In genomic region chr11:102646226-102646625, GRCm38 (mm10) we compare ENCODE assay signal across 31 mouse cellular contexts. TPM values are rescaled to one million over a fixed set of nuclear protein-coding genes. Genes with fewer than 3 reads are reported as not detected.
DNase-seq lines count a peak whose midpoint lies in the region; ATAC-seq and TF ChIP-seq lines count a peak whose summit lies in the region.
"Had no signal": no experiment of that assay in that cellular context is flagged by ENCODE, and none has a peak within 500 bp of the region (broad histone marks: within the 10 kb centered on the region; RNA-seq: fewer than 3 reads in every experiment).

No protein-coding gene starts in this region.

- H3K79me2 ChIP-seq in heart, adult 2 months (replicated peaks; ENCODE audit: control insufficient read depth, insufficient read depth, low read length): no peaks in the 10 kb centered on the region

- H3K9ac ChIP-seq in heart, embryonic 12.5 days: peak overlapping the region; percentile 21
- no peak overlapping the region for H3K9ac ChIP-seq in heart, adult 2 months (ENCODE audit: low read depth, low read length)
- no peak overlapping the region for H3K9ac ChIP-seq in intestine, embryonic 14.5 days (ENCODE audit: low read length)
- no peak overlapping the region for H3K9ac ChIP-seq in intestine, postnatal 0 days (ENCODE audit: low read depth, low read length)
- no peak overlapping the region for H3K9ac ChIP-seq in stomach, embryonic 16.5 days (ENCODE audit: low read length)
- H3K9ac ChIP-seq: forebrain, embryonic 12.5 days; hindbrain, embryonic 13.5 days; limb, embryonic 12.5 days; liver, embryonic 15.5 days; midbrain, embryonic 15.5 days; neural tube, embryonic 15.5 days had no signal

- no peak overlapping the region for H3K4me3 ChIP-seq in heart, embryonic 12.5 days
- no peak overlapping the region for H3K4me3 ChIP-seq in heart, adult 2 months
- H3K4me3 ChIP-seq in intestine, embryonic 14.5 days (ENCODE audit: low read depth, low read length): no peak overlapping the region
- no peak overlapping the region for H3K4me3 ChIP-seq in intestine, postnatal 0 days (ENCODE audit: low read depth, low read length)
- H3K4me3 ChIP-seq in stomach, embryonic 16.5 days (replicated peaks; ENCODE audit: low read length): no peak overlapping the region
- H3K4me3 ChIP-seq: forebrain, embryonic 12.5 days; hindbrain, embryonic 13.5 days; layer of hippocampus, adult 2 months; left cerebral cortex, adult 2 months; limb, embryonic 12.5 days; liver, embryonic 15.5 days; midbrain, embryonic 15.5 days; neural tube, embryonic 15.5 days had no signal

- WGBS in heart, embryonic 12.5 days: 74% methylated on average over 13 of the region's 13 CpGs
- WGBS in heart, adult 2 months: 63% methylated on average over 13 of the region's 13 CpGs
- 68% methylated on average over 13 of the region's 13 CpGs for WGBS in intestine, embryonic 14.5 days
- 67% methylated on average over 13 of the region's 13 CpGs for WGBS in intestine, postnatal 0 days
- WGBS in stomach, embryonic 16.5 days: 70% methylated on average over 13 of the region's 13 CpGs

- intact Hi-C loops in heart, adult 2 months (cut with DNase I): no loop called here

- no peaks in the 10 kb centered on the region for H3K9me3 ChIP-seq in heart, embryonic 12.5 days (replicated peaks)
- H3K9me3 ChIP-seq in intestine, embryonic 14.5 days (ENCODE audit: control insufficient read depth, low read length): no peaks in the 10 kb centered on the region
- no peaks in the 10 kb centered on the region for H3K9me3 ChIP-seq in intestine, postnatal 0 days (ENCODE audit: control insufficient read depth)
- H3K9me3 ChIP-seq in stomach, embryonic 16.5 days (replicated peaks; ENCODE audit: control insufficient read depth, low read length): no peaks in the 10 kb centered on the region
- H3K9me3 ChIP-seq: forebrain, embryonic 12.5 days; hindbrain, embryonic 13.5 days; limb, embryonic 12.5 days; liver, embryonic 15.5 days; midbrain, embryonic 15.5 days; neural tube, embryonic 15.5 days had no signal

- ATAC-seq in heart, embryonic 12.5 days (ENCODE audit: insufficient number of reproducible peaks, low FRiP score): no peak
- no peak for ATAC-seq in intestine, embryonic 14.5 days (replicated peaks; ENCODE audit: low FRiP score, low TSS enrichment, low read depth)
- no peak for ATAC-seq in intestine, postnatal 0 days
- ATAC-seq in stomach, embryonic 16.5 days (ENCODE audit: insufficient read depth, low FRiP score): no peak
- ATAC-seq: CD4-positive, CD25-positive, alpha-beta regulatory T cell, adult 4 months; midbrain, embryonic 15.5 days had no signal

- TF ChIP-seq EP300 in heart, adult 2 months (IDR thresholded peaks at IDR 0.05; ENCODE audit: insufficient read depth, low read depth, low read length): no peak

- no peak for TF ChIP-seq POLR2A in heart, adult 2 months (IDR thresholded peaks at IDR 0.05; ENCODE audit: insufficient read depth, low read depth, low read length)

- no peaks in the 10 kb centered on the region for H3K27me3 ChIP-seq in heart, embryonic 12.5 days (replicated peaks)
- no peaks in the 10 kb centered on the region for H3K27me3 ChIP-seq in heart, adult 2 months (ENCODE audit: control insufficient read depth, insufficient read depth, low read length)
- no peaks in the 10 kb centered on the region for H3K27me3 ChIP-seq in intestine, embryonic 14.5 days (replicated peaks; ENCODE audit: control insufficient read depth, insufficient read depth, low read length)
- no peaks in the 10 kb centered on the region for H3K27me3 ChIP-seq in intestine, postnatal 0 days (replicated peaks; ENCODE audit: control insufficient read depth, insufficient read depth, low read length)
- no peaks in the 10 kb centered on the region for H3K27me3 ChIP-seq in stomach, embryonic 16.5 days (ENCODE audit: control insufficient read depth, insufficient read depth, low read length)
- H3K27me3 ChIP-seq: forebrain, embryonic 12.5 days; hindbrain, embryonic 13.5 days; limb, embryonic 12.5 days; midbrain, embryonic 15.5 days; neural tube, embryonic 15.5 days had no signal

- H3K4me1 ChIP-seq in heart, embryonic 12.5 days (replicated peaks): peaks cover 51% of the 10 kb centered on the region
- peaks cover 2% of the 10 kb centered on the region for H3K4me1 ChIP-seq in heart, adult 2 months (ENCODE audit: control insufficient read depth, insufficient read depth, low read length)
- peaks cover 7% of the 10 kb centered on the region; the same call in 1 of the 2 replicates for H3K4me1 ChIP-seq in intestine, embryonic 14.5 days (replicated peaks; ENCODE audit: control insufficient read depth, insufficient read depth, low read length)
- H3K4me1 ChIP-seq in intestine, postnatal 0 days (replicated peaks; ENCODE audit: control insufficient read depth, insufficient read depth, low read length): no peaks in the 10 kb centered on the region; the same call in 1 of the 2 replicates
- H3K4me1 ChIP-seq in stomach, embryonic 16.5 days (ENCODE audit: control insufficient read depth, insufficient read depth, low read length): peaks cover 7% of the 10 kb centered on the region
- H3K4me1 ChIP-seq: hindbrain, embryonic 13.5 days; liver, embryonic 15.5 days; midbrain, embryonic 15.5 days; neural tube, embryonic 15.5 days had no signal

- peak overlapping the region; percentile 82 for H3K27ac ChIP-seq in heart, embryonic 12.5 days (ENCODE audit: poor library complexity, severe bottlenecking)
- H3K27ac ChIP-seq in heart, adult 2 months: no peak overlapping the region
- peak overlapping the region; percentile 27; the same call in 1 of the 2 replicates for H3K27ac ChIP-seq in intestine, embryonic 14.5 days (ENCODE audit: low read depth)
- H3K27ac ChIP-seq in intestine, postnatal 0 days (ENCODE audit: low read depth, low read length): no peak overlapping the region
- H3K27ac ChIP-seq in stomach, embryonic 16.5 days (ENCODE audit: low read length): peak overlapping the region; percentile 19; the same call in 1 of the 2 replicates
- H3K27ac ChIP-seq: forebrain, embryonic 12.5 days; hindbrain, embryonic 13.5 days; layer of hippocampus, adult 2 months; left cerebral cortex, adult 2 months; limb, embryonic 12.5 days; liver, embryonic 15.5 days; midbrain, embryonic 15.5 days; neural tube, embryonic 15.5 days had no signal

- no peak for DNase-seq in heart, adult 2 months
- DNase-seq in intestine, embryonic 14.5 days (ENCODE audit: low spot score): no peak
- peak; percentile 62 for DNase-seq in lung, postnatal 10 days
- no peak for DNase-seq in lung, adult 18-20 months
- no peak for DNase-seq in ovary, postnatal 36 days (ENCODE audit: low spot score)
- DNase-seq: adrenal gland, postnatal 14 days; cerebellum, adult 11-12 months; cerebellum, adult 9-11 months; embryo, embryonic 11 days; gastrocnemius, postnatal 10 days; heart, postnatal 4 days; kidney, adult 2 months; kidney, postnatal 36 days; right cerebral cortex, postnatal 25 days; spleen, adult 18-20 months had no signal

- no peak for TF ChIP-seq CTCF in heart, adult 2 months (IDR thresholded peaks at IDR 0.05)
- no peak for TF ChIP-seq CTCF in intestine, postnatal 0 days (IDR thresholded peaks at IDR 0.05; ENCODE audit: low read depth)

- H3K36me3 ChIP-seq in heart, embryonic 12.5 days: no peaks in the 10 kb centered on the region
- H3K36me3 ChIP-seq in heart, adult 2 months (ENCODE audit: control insufficient read depth, insufficient read depth, low read length): no peaks in the 10 kb centered on the region
- H3K36me3 ChIP-seq in intestine, embryonic 14.5 days (ENCODE audit: control insufficient read depth, insufficient read depth, low read length): no peaks in the 10 kb centered on the region
- H3K36me3 ChIP-seq in intestine, postnatal 0 days (ENCODE audit: control insufficient read depth, insufficient read depth): no peaks in the 10 kb centered on the region
- H3K36me3 ChIP-seq in stomach, embryonic 16.5 days (ENCODE audit: control insufficient read depth, insufficient read depth, low read length): no peaks in the 10 kb centered on the region
- H3K36me3 ChIP-seq: forebrain, embryonic 12.5 days; hindbrain, embryonic 13.5 days; limb, embryonic 12.5 days; liver, embryonic 15.5 days; midbrain, embryonic 15.5 days; neural tube, embryonic 15.5 days had no signal

- H3K4me2 ChIP-seq in heart, embryonic 12.5 days: peak overlapping the region; percentile 8
- no peak overlapping the region for H3K4me2 ChIP-seq in intestine, embryonic 14.5 days (ENCODE audit: low read length)
- no peak overlapping the region for H3K4me2 ChIP-seq in intestine, postnatal 0 days (replicated peaks; ENCODE audit: low read depth)
- H3K4me2 ChIP-seq in stomach, embryonic 16.5 days (ENCODE audit: low read depth, low read length): no peak overlapping the region
- H3K4me2 ChIP-seq: forebrain, embryonic 12.5 days; hindbrain, embryonic 13.5 days; limb, embryonic 12.5 days; liver, embryonic 15.5 days; midbrain, embryonic 15.5 days; neural tube, embryonic 15.5 days had no signal

RNA-seq across cellular contexts. Expression of gene Meioc, which starts 17.3 kb away (rescaled TPM):
- 1.6 and 2.0 TPM in 2 replicates for polyA plus RNA-seq in heart, embryonic 12.5 days (2016; fragmentation: Nextera tagmentation; extraction: Ambion mirVana)
- total RNA-seq in heart, adult 2 months (2021): not detected
- polyA plus RNA-seq in heart, adult 2 months (2012; rRNA removed): 0.09 TPM in 1 of 2 replicates, not detected in the other
- polyA plus RNA-seq in intestine, embryonic 14.5 days (2014; fragmentation: Nextera tagmentation; extraction: Ambion mirVana): 0.31 and 1.3 TPM in 2 replicates
- polyA plus RNA-seq in intestine, postnatal 0 days (2015; fragmentation: Nextera tagmentation; extraction: Ambion mirVana): 0.09 and 0.14 TPM in 2 replicates
- polyA plus RNA-seq in stomach, embryonic 16.5 days (2015; fragmentation: Nextera tagmentation; extraction: Ambion mirVana): 0.40 and 0.79 TPM in 2 replicates
- total RNA-seq: adrenal gland, postnatal 14 days; gastrocnemius, postnatal 10 days; layer of hippocampus, adult 2 months; layer of hippocampus, postnatal 14 days; left cerebral cortex, adult 2 months; left cerebral cortex, postnatal 25 days; liver, adult 2 months had no signal
- polyA plus RNA-seq: gonadal fat pad, adult 2 months; kidney, adult 2 months; liver, adult 2 months; midbrain, embryonic 15.5 days had no signal

RNA-seq across cellular contexts. Expression of gene Fzd2, which starts 42.0 kb away (rescaled TPM):
- polyA plus RNA-seq in heart, embryonic 12.5 days (2016; fragmentation: Nextera tagmentation; extraction: Ambion mirVana): 32.0 and 33.8 TPM in 2 replicates
- 1 to 10 TPM; 2.6 to 2.8 TPM for total RNA-seq in heart, adult 2 months (2021)
- 7.2 and 10.0 TPM in 2 replicates for polyA plus RNA-seq in heart, adult 2 months (2012; rRNA removed)
- 20.4 and 21.9 TPM in 2 replicates for polyA plus RNA-seq in intestine, embryonic 14.5 days (2014; fragmentation: Nextera tagmentation; extraction: Ambion mirVana)
- 6.0 and 6.2 TPM in 2 replicates for polyA plus RNA-seq in intestine, postnatal 0 days (2015; fragmentation: Nextera tagmentation; extraction: Ambion mirVana)
- polyA plus RNA-seq in stomach, embryonic 16.5 days (2015; fragmentation: Nextera tagmentation; extraction: Ambion mirVana): 12.2 and 15.4 TPM in 2 replicates
- polyA plus RNA-seq: CD4-positive, CD25-positive, alpha-beta regulatory T cell, adult 4 months had no signal

RNA-seq across cellular contexts. Expression of gene Ccdc43, which starts 51.4 kb away (rescaled TPM):
- polyA plus RNA-seq in heart, embryonic 12.5 days (2016; fragmentation: Nextera tagmentation; extraction: Ambion mirVana): 46.4 and 46.5 TPM in 2 replicates
- 10 to 100 TPM; 21.0 to 22.8 TPM for total RNA-seq in heart, adult 2 months (2021)
- 6.8 and 12.2 TPM in 2 replicates for polyA plus RNA-seq in heart, adult 2 months (2012; rRNA removed)
- 43.5 and 43.6 TPM in 2 replicates for polyA plus RNA-seq in intestine, embryonic 14.5 days (2014; fragmentation: Nextera tagmentation; extraction: Ambion mirVana)
- 16.2 and 17.1 TPM in 2 replicates for polyA plus RNA-seq in intestine, postnatal 0 days (2015; fragmentation: Nextera tagmentation; extraction: Ambion mirVana)
- polyA plus RNA-seq in stomach, embryonic 16.5 days (2015; fragmentation: Nextera tagmentation; extraction: Ambion mirVana): 39.8 and 44.6 TPM in 2 replicates

Comparison
In these comparisons a context has a peak if more than half of its experiments do, and no peak if none do; other contexts are left out.
1. H3K27ac ChIP-seq: peak in heart, embryonic 12.5 days (single experiment), intestine, embryonic 14.5 days (single experiment) and stomach, embryonic 16.5 days (single experiment); none in heart, adult 2 months (single experiment) and intestine, postnatal 0 days (single experiment).